Mouse (Mus musculus) cerebellum, adult 11-12 months (tissue): Measurements from ENCODE around the gene Adipor1.
"Not testable (repeated sequence)": the region's sequence is repeated elsewhere in the genome, so short reads cannot be mapped to it uniquely, and the experiment has no call there.

Experiments
- DNase-seq: peaks from one replicate; pipeline ENCODE4 v3.0.0; 2022

The Adipor1 gene

DNA sequence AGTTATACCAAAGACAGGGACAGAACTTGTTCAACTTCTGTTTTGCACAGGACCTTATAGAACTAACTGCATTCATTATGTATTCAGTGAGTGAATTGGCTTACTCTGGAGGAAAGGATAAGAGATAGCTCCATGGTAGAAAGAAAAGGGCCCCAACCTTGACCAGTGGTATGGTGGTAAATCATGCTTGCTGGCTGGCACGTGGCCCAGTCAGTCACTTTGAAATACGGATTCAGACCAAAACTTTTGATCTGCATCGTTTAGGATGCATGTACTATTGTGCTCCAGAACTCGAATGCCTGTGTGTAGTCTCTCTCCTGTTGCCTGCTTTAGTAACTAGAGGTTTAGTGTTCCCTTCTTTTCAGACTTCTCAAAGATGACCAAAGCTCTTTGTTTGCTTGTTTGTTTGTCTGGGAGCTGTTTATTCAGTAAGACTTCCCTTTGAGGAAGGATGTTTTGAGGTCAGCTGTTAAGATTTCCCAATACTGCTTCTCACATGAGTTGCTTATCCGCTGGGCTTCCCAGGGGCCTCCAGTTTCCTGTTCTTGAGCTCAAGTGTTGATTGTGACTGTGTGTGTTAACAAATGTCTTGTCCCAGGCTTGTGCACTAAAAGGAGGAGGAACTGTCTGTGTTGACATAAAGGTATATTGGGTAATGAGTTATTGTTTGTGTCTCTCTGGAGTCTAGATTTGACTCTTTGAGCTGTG lies 4.7 kb downstream of the Adipor1 start:
- DNase-seq, result no peak

GRCm38 (mm10) chr1:134423911-134424310 lies 8.7 kb downstream of the Adipor1 start:
- DNase-seq, result no peak

DNA sequence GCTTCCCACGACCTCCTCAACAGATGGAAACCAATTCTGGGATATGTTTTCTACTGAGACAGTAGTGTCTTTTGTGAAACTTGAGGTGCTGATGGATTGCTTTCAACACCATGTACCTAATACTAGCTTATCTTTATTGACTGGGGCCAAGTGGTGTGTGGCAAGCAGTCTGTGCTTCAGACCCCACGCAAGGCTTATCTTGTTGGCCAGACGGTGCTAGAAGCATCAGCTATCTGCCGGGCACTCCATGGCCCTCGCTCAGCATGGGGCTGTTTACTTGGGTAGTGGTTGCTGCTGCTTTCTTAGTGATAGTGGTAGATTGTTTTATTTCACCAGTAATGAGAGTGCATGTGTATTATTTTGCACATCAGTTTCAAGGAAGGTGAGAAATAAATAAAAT lies 11.1 kb downstream of the Adipor1 start:
- DNase-seq, result no peak

GRCm38 (mm10) chr1:134433002-134433401 lies 17.8 kb downstream of the Adipor1 start:
- DNase-seq, result no peak

GRCm38 (mm10) chr1:134433473-134433872 lies 18.3 kb downstream of the Adipor1 start:
- DNase-seq, result no peak

- DNase-seq, result no peak
These were observed 20.2 kb downstream of the Adipor1 start for GRCm38 (mm10) chr1:134435414-134435813.

GRCm38 (mm10) chr1:134440437-134440836 lies 25.3 kb downstream of the Adipor1 start:
- no peak for DNase-seq

DNA sequence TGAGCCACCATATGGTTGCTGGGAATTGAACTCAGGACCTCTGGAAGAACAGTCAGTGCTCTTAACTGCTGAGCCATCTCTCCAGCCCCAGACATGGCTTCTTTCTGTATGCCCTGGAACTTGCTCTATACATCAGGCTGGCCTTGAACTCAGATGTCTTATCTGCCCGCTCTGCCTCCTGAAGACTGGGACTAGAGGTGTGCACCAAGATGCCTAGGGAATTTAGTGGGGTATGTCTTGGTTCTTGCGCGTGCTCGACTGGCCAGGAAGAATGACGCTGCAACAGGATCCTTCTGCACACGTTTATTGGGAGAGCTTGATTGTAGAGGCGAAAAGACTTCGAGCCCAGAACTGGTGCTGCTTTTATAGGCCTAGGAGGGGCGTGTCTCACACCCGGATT lies 26.6 kb downstream of the Adipor1 start:
- DNase-seq, result not testable (repeated sequence)

DNA sequence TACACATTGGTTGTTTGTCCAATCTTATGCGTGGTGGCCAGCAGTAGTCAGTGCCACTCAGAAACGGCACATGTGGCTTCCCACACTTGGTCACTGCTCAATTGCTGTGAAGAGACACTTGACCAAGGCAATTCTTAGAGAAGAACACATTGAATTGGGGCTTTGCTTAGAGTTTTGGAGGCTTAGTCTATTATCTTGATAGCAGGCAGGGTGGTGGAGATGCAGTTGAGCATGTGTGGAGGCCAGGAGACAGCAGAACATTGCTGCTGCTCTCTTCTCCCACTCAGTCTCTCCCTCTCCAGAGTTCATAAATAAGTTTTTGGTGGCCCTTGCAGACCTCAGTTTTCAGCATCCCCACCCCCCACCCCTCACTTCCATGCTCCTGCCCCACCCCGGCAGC lies 27.2 kb downstream of the Adipor1 start:
- DNase-seq, result no peak

GRCm38 (mm10) chr1:134443288-134443687 lies 28.1 kb downstream of the Adipor1 start:
- not testable (repeated sequence) for DNase-seq

DNA sequence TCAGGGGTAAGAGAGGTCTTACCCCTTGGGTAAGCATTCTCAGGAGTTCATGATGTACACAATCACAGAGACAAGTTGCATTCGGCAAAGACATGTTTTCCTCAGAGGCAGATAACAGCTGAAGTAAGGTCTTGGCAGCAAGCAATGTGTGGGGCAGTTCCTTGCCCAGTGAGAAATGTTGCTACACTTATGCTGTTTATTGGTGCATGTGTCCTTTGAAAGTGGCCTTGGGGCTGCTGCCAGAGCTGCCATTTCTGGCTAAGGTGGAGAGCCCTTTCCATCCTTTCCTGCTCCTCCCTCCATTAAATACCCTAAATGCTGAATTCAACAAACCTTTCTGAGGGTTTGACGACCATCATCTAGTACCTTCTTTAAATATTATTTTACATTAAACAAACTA lies 30.2 kb downstream of the Adipor1 start:
- no peak for DNase-seq

- not testable (repeated sequence) for DNase-seq
These were observed 33.4 kb downstream of the Adipor1 start for GRCm38 (mm10) chr1:134448537-134448936.

- no peak for DNase-seq
These were observed 35.0 kb downstream of the Adipor1 start for GRCm38 (mm10) chr1:134450201-134450600.

- DNase-seq, result peak; percentile 13
These were observed 35.8 kb downstream of the Adipor1 start for GRCm38 (mm10) chr1:134450986-134451385.

DNA sequence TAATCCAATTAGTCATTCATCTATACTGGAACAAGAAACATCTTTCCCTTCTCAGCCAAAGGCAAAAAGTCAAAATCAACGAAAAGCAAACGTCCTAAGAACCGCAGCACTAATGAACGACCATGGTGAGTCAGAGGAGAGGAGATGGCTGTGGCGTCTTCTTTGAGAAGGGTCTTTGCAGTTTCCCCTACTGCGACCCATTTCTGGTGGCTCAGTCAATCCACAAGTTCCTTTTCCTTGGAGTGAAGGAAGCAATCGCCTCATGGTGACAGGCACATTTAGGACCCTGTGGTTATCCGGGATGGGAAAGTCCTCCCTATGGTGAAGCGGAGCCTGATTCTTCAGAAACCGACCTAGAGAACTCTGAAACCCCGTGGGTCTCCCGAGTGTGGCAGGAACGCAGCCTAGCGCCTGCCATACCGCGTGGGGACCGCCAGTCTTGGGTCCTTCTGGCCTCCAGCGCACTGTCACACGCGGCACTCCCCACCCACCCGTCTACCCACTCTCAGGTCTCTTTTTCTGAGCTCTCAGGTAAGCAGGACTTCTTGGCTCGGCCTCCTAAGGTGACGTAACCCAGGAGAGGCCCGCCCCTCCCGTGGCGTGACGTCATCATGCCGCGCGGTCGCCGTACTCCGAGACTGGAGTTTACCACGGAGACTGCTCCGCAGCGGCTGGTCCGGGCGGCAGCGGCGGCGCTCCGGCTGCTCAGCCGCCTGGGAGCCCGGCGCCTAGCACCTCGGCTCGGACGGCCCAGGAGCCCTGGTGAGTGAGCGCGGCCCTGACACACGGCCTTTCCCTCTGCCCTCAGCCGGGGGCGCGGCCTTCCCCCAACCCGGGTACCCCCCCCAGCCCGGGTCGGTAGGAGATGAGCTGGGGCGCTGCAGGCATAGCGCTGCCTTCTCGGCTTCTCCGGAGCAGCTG lies 40.0 kb downstream of the Adipor1 start, which contains the start of gene Klhl12:
Gene Klhl12, plus strand, starts transcription at position 628 of the 921 bp plus-strand sequence.
- DNase-seq, result peak; percentile 95

DNA sequence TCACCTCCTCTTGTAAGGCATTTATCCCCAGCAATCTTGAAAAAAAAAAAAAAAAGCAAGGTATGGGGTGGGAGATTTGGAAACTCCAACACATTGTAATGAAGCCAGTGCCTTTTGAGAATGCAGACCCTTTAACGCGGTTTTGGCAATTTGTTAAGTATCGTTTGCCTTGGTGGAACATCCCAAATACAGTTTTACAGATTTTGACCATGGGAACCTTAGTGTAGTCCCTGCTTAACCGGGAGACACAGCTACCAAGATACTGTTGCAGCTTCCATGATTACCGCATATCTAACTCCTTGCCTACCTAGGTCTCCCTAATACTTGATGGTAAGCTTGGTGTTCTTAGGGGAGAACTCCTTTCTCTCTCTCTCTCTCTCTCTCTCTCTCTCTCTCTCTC lies 40.9 kb downstream of the Adipor1 start:
- no peak for DNase-seq

- no peak for DNase-seq
These were observed 43.1 kb downstream of the Adipor1 start for GRCm38 (mm10) chr1:134458139-134458727.

GRCm38 (mm10) chr1:134460294-134461284 lies 45.4 kb downstream of the Adipor1 start:
- DNase-seq, result no peak
